Mouse (Mus musculus) layer of hippocampus, adult 9-11 months (tissue): Measurements from ENCODE around the gene Bbox1.

ENCODE experiments used
- DNase-seq: peaks from one replicate; pipeline ENCODE4 v3.0.0; 2022

The Bbox1 gene

GRCm38 (mm10) chr2:110269281-110269680 lies 45.1 kb downstream of the Bbox1 start:
- DNase-seq: no peak

DNA sequence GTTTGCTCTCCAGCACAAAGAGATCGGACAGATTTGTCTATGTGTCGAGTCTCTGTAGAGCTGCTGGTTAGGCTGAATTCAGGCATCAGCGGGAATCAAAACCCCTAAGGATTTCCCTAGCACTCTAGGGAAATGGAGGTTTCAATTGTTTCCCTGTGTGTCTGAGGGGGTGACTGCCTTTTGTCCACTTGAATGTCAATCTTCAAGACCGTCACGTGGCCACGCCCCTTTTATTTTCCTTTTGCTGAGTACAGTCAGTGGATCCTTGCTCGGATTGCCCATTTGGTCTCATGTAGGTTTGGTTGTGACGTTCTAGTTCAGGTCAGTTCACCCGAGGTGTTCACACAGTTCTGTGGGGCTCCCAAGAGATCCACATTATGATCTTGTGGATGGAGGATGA lies 82.1 kb downstream of the Bbox1 start:
- DNase-seq: no peak

- DNase-seq: no peak
These were observed 83.6 kb downstream of the Bbox1 start for GRCm38 (mm10) chr2:110230753-110231152.

GRCm38 (mm10) chr2:110229143-110230087 lies 84.9 kb downstream of the Bbox1 start:
- DNase-seq: peak; percentile 51

GRCm38 (mm10) chr2:110226421-110226820 lies 87.9 kb downstream of the Bbox1 start:
- no peak for DNase-seq

- DNase-seq: no peak
These were observed 88.4 kb downstream of the Bbox1 start for GRCm38 (mm10) chr2:110225969-110226368.

GRCm38 (mm10) chr2:110222793-110223192 lies 91.6 kb downstream of the Bbox1 start:
- no peak for DNase-seq

- no peak for DNase-seq
These were observed 93.9 kb downstream of the Bbox1 start for GRCm38 (mm10) chr2:110220492-110220891.

- DNase-seq: no peak
These were observed 98.7 kb downstream of the Bbox1 start for GRCm38 (mm10) chr2:110215685-110216058.

DNA sequence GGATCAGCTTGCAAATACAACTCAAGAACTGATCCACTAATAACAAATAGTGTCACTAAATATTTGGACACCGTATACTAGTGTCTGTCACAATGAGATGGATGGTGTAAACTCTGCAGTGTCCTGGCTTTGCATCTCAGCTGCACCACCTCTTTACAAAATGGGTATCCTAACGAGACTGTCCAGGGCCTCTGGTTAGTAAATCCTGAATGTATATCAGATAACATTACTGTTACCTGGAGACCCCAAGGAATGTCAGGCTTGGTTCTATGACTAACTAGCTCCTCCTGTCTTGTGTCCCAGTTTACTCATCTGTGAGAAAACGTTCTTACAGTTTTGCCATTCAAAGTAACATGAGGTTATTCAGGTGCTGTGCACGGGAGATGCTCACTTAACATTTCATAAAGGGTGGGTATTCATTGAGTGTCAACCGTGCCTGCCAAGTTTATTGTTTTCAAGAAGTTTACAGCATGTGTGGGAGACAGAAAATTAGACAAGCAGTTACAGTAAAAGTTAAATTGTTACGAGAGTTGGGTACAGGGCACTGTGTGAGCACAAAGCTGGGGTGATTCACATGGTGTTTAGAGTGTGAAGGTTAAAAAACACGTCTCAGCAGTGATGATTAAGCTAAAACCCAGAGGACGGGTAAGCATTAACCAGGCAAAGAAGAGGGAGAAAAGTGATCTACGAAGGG lies 99.2 kb downstream of the Bbox1 start:
- DNase-seq: no peak

DNA sequence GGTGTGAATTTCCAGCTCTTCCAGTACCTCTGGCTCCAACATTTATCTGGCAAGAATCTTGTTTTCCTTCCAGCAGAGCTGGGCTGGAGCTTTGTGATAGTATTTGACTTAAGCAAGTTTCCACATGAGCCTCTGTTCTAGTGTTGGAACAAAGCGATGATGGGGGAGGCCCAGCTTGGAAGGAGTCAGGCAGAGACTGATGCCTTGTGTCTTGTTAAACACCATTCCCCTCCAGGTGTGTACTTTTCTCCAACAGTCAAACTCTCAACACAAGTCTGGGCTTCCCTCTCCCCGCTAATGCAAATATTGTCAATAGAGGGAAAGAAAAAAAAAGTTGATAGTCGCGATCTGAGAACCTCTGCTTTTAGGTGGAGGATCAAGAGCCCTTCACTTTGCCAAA lies 100.1 kb downstream of the Bbox1 start:
- DNase-seq: no peak
